ENCODE assay signal across 19 mouse cellular contexts in genomic region chr4:54045258-54046029, GRCm38 (mm10).
DNase-seq lines count a peak whose midpoint lies in the region; ATAC-seq and TF ChIP-seq lines count a peak whose summit lies in the region.
"Had no signal": no experiment of that assay in that cellular context is flagged by ENCODE, and none has a peak within 500 bp of the region (broad histone marks: within the 10 kb centered on the region; RNA-seq: fewer than 3 reads in every experiment).

No protein-coding gene starts in this region.

- no peak for ATAC-seq in forebrain, embryonic 13.5 days
- no peak for ATAC-seq in forebrain, embryonic 15.5 days (replicated peaks)
- ATAC-seq in hindbrain, postnatal 0 days: no peak
- ATAC-seq in hindbrain, embryonic 16.5 days: no peak
- peak; percentile 62; the same call in 1 of the 2 replicates for ATAC-seq in midbrain, postnatal 0 days (ENCODE audit: low FRiP score)
- ATAC-seq: activated CD4-positive, CD25-positive, alpha-beta regulatory T cell, adult 4 months; inflammation-experienced regulatory T-cells, adult 6 months; intestine, postnatal 0 days had no signal

- WGBS in forebrain, embryonic 13.5 days: 19% methylated on average over 14 of the region's 14 CpGs
- WGBS in forebrain, embryonic 15.5 days: 19% methylated on average over 14 of the region's 14 CpGs
- WGBS in hindbrain, postnatal 0 days: 35% methylated on average over 14 of the region's 14 CpGs
- 34% methylated on average over 14 of the region's 14 CpGs for WGBS in hindbrain, embryonic 16.5 days
- 14% methylated on average over 14 of the region's 14 CpGs for WGBS in midbrain, postnatal 0 days

- H3K9ac ChIP-seq in forebrain, embryonic 13.5 days: no peak overlapping the region
- no peak overlapping the region for H3K9ac ChIP-seq in forebrain, embryonic 15.5 days (replicated peaks)
- H3K9ac ChIP-seq in hindbrain, postnatal 0 days (replicated peaks; ENCODE audit: low read length): no peak overlapping the region
- H3K9ac ChIP-seq in hindbrain, embryonic 16.5 days (ENCODE audit: low read depth, low read length): no peak overlapping the region
- no peak overlapping the region for H3K9ac ChIP-seq in midbrain, postnatal 0 days (replicated peaks; ENCODE audit: low read length, poor library complexity, severe bottlenecking)
- H3K9ac ChIP-seq: heart, embryonic 12.5 days; hindbrain, embryonic 14.5 days had no signal

- TF ChIP-seq POLR2A in brain, embryonic 14.5 days (IDR thresholded peaks at IDR 0.05; ENCODE audit: borderline replicate concordance, extremely low read depth, insufficient read depth, insufficient read length, poor library complexity, severe bottlenecking): no peak

- no peak for TF ChIP-seq CTCF in hindbrain, postnatal 0 days (IDR thresholded peaks at IDR 0.05; ENCODE audit: low read depth)
- TF ChIP-seq CTCF in brain, embryonic 14.5 days (IDR thresholded peaks at IDR 0.05; ENCODE audit: borderline replicate concordance, extremely low read depth, insufficient read depth, insufficient read length): no peak
- no peak for TF ChIP-seq CTCF in midbrain, postnatal 0 days (IDR thresholded peaks at IDR 0.05)

- H3K4me1 ChIP-seq in forebrain, embryonic 13.5 days: peaks cover 12% of the 10 kb centered on the region
- H3K4me1 ChIP-seq in forebrain, embryonic 15.5 days: peaks cover 4% of the 10 kb centered on the region; the same call in 1 of the 2 replicates
- no peaks in the 10 kb centered on the region for H3K4me1 ChIP-seq in hindbrain, postnatal 0 days (ENCODE audit: insufficient read depth, low read length)
- H3K4me1 ChIP-seq in hindbrain, embryonic 16.5 days (ENCODE audit: control insufficient read depth, insufficient read depth, low read depth, low read length): no peaks in the 10 kb centered on the region
- 0 out of 2 replicates have a peak, but pooled peaks cover 3% of the 10 kb centered on the region for H3K4me1 ChIP-seq in midbrain, postnatal 0 days (ENCODE audit: insufficient read depth, low read length)
- H3K4me1 ChIP-seq: heart, embryonic 12.5 days had no signal

- H3K27ac ChIP-seq in forebrain, embryonic 13.5 days: no peak overlapping the region
- no peak overlapping the region for H3K27ac ChIP-seq in forebrain, embryonic 15.5 days (replicated peaks)
- H3K27ac ChIP-seq in hindbrain, postnatal 0 days: no peak overlapping the region
- H3K27ac ChIP-seq in hindbrain, embryonic 16.5 days (ENCODE audit: low read depth, low read length): no peak overlapping the region
- H3K27ac ChIP-seq in midbrain, postnatal 0 days (ENCODE audit: low read depth, low read length): peak overlapping the region; percentile 48
- H3K27ac ChIP-seq: gastrocnemius, adult 2 months; hindbrain, embryonic 10.5 days; hindbrain, embryonic 14.5 days had no signal

- no peaks in the 10 kb centered on the region for H3K27me3 ChIP-seq in forebrain, embryonic 13.5 days
- no peaks in the 10 kb centered on the region for H3K27me3 ChIP-seq in forebrain, embryonic 15.5 days
- H3K27me3 ChIP-seq in hindbrain, postnatal 0 days (ENCODE audit: insufficient read depth, low read length): no peaks in the 10 kb centered on the region
- H3K27me3 ChIP-seq in hindbrain, embryonic 16.5 days (replicated peaks; ENCODE audit: control insufficient read depth, insufficient read depth, low read length): no peaks in the 10 kb centered on the region
- no peaks in the 10 kb centered on the region for H3K27me3 ChIP-seq in midbrain, postnatal 0 days (ENCODE audit: insufficient read depth, low read length)
- H3K27me3 ChIP-seq: heart, embryonic 12.5 days had no signal

- H3K9me3 ChIP-seq in forebrain, embryonic 13.5 days (replicated peaks): no peaks in the 10 kb centered on the region
- H3K9me3 ChIP-seq in forebrain, embryonic 15.5 days: no peaks in the 10 kb centered on the region
- no peaks in the 10 kb centered on the region for H3K9me3 ChIP-seq in hindbrain, postnatal 0 days (ENCODE audit: low read length)
- H3K9me3 ChIP-seq in hindbrain, embryonic 16.5 days (ENCODE audit: control insufficient read depth, low read length): no peaks in the 10 kb centered on the region
- H3K9me3 ChIP-seq in midbrain, postnatal 0 days (ENCODE audit: low read length): no peaks in the 10 kb centered on the region
- H3K9me3 ChIP-seq: heart, embryonic 12.5 days; hindbrain, embryonic 10.5 days had no signal

- H3K4me3 ChIP-seq in forebrain, embryonic 13.5 days: no peak overlapping the region
- no peak overlapping the region for H3K4me3 ChIP-seq in forebrain, embryonic 15.5 days
- H3K4me3 ChIP-seq in hindbrain, postnatal 0 days (ENCODE audit: low read length): no peak overlapping the region
- no peak overlapping the region for H3K4me3 ChIP-seq in hindbrain, embryonic 16.5 days (ENCODE audit: low read length)
- no peak overlapping the region for H3K4me3 ChIP-seq in midbrain, postnatal 0 days (ENCODE audit: low read depth, low read length)
- H3K4me3 ChIP-seq: gastrocnemius, adult 2 months; heart, embryonic 12.5 days; hindbrain, embryonic 10.5 days had no signal

- DNase-seq in hindbrain, postnatal 0 days (ENCODE audit: low spot score): no peak
- DNase-seq in brain, embryonic 14.5 days (ENCODE audit: low read depth): peak; percentile 60
- DNase-seq in midbrain, postnatal 0 days (ENCODE audit: low spot score): no peak
- no peak for DNase-seq in thymus, postnatal 25 days
- DNase-seq: adrenal gland, postnatal 14 days; cerebellum, adult 2 months; cerebellum, postnatal 14 days; embryo, embryonic 11 days; gastrocnemius, adult 2 months; gastrocnemius, postnatal 25 days had no signal

- no peaks in the 10 kb centered on the region for H3K36me3 ChIP-seq in forebrain, embryonic 13.5 days (ENCODE audit: poor library complexity, severe bottlenecking)
- H3K36me3 ChIP-seq in forebrain, embryonic 15.5 days: no peaks in the 10 kb centered on the region
- H3K36me3 ChIP-seq in hindbrain, postnatal 0 days (ENCODE audit: insufficient read depth, low read length): no peaks in the 10 kb centered on the region
- H3K36me3 ChIP-seq in hindbrain, embryonic 16.5 days (ENCODE audit: control insufficient read depth, insufficient read depth, low read length): no peaks in the 10 kb centered on the region
- no peaks in the 10 kb centered on the region for H3K36me3 ChIP-seq in midbrain, postnatal 0 days (ENCODE audit: insufficient read depth, low read length)
- H3K36me3 ChIP-seq: heart, embryonic 12.5 days; hindbrain, embryonic 10.5 days had no signal

- peak overlapping the region; percentile 25; the same call in 1 of the 2 replicates for H3K4me2 ChIP-seq in forebrain, embryonic 13.5 days
- H3K4me2 ChIP-seq in forebrain, embryonic 15.5 days (replicated peaks): no peak overlapping the region
- H3K4me2 ChIP-seq in hindbrain, postnatal 0 days (ENCODE audit: low read depth, low read length): 0 out of 2 replicates have a peak overlapping the region, but pooled peaks have one; percentile 13
- H3K4me2 ChIP-seq in hindbrain, embryonic 16.5 days (ENCODE audit: low read length): no peak overlapping the region
- peak overlapping the region; percentile 28; the same call in 1 of the 2 replicates for H3K4me2 ChIP-seq in midbrain, postnatal 0 days (ENCODE audit: low read depth, low read length, poor library complexity, severe bottlenecking)
- H3K4me2 ChIP-seq: heart, embryonic 12.5 days; hindbrain, embryonic 14.5 days had no signal

Comparison
In these comparisons a context has a peak if more than half of its experiments do, and no peak if none do; other contexts are left out.
1. H3K4me2 ChIP-seq: peak in forebrain, embryonic 13.5 days (single experiment), hindbrain, postnatal 0 days (single experiment) and midbrain, postnatal 0 days (single experiment); none in forebrain, embryonic 15.5 days (single experiment) and hindbrain, embryonic 16.5 days (single experiment).